Mouse (Mus musculus) CD8-positive naive resting alpha-beta T cell, adult 57 days (primary cell): ENCODE data around the gene Fancb. TPM values are rescaled to one million over a fixed set of nuclear protein-coding genes. Genes with fewer than 3 reads are reported as not detected.

ENCODE experiments used
- total RNA-seq: library from RNA; stranded (reverse); gene quantifications from one replicate; pipeline ENCODE4 v1.2.4, GENCODE M21; 2023

Fancb gene
- total RNA-seq: 3.4 TPM

DNA sequence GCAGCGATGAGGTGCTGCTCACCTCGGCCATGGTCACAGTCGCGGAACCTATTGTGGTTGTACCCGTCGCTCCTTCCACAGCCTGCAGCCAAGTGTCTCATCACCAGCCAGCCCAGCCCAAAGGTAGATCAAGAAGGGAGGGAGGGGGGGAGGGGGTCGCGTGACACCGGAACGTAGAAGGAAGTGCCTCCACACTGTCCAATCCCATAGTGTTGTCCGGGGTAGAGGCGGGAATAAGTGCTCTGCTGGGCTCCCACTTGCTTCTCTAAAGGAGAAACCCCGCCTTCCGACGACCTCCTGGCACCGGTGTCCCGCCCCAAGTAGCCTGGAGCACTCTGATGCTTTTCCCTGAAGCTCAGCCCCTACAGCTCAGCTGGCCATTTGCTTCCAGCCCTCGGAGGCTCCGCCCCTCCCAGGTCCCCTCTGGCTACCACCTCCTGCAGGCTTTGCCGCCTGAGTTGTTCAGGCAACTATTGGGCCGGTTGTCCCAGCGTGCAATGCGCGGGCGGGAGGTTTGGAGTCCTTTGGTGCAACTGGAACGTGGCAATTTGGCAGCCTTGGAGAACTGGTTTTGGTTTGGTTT is at the start of gene Fancb, which contains the start of gene Mospd2:
Gene Fancb (plus strand): TSS at position 400 of the 583 bp plus-strand sequence.
Gene Mospd2 (minus strand): TSS at position 183 of the 583 bp plus-strand sequence.

DNA sequence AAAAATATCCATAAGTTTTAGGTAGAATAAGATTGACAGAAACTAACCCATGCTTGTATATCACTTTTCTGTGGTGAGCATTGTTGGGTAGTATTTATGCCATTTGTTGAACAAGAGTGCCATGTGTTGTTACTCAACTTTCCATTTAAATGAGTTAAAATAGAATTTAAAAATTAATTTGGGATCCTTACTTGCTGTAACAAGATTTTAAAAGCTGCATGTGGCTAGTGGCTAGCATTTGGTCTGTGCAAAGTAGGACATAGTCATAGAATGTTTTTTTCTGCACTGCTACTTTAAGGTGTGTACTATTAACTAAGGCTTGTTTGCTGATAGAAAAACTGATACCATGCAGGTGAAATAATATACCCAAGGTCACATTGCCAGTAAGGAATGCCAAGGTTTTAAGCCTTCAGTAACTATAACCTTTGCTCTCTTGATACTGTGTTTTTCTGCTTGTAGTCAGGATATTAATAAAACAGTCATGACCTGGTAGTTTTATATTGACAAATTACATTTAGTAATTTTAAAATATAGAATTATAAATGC is 24.5 kb downstream of the Fancb start, which contains the start of gene Gm17604:
Gene Gm17604 (minus strand): TSS at position 51 of the 546 bp plus-strand sequence.

Other genes with a start within 250 kb of the Fancb start
- 15.6 TPM for gene Mospd2, start 217 bp upstream of the Fancb start, total RNA-seq
- gene Gm17604, start 24.2 kb downstream of the Fancb start, total RNA-seq: not detected